Mouse (Mus musculus) C2C12 (cell line): ENCODE measurements around the gene Qpct.

Experiments used
- MAX ChIP-seq: IDR thresholded peaks from one replicate; pipeline ENCODE4 v1.6.1; 2011; ENCODE audit warnings: mild to moderate bottlenecking, control low read depth
- MYOG ChIP-seq: IDR thresholded peaks from one replicate; pipeline ENCODE4 v1.6.1; 2011; ENCODE audit not compliant: control insufficient read depth, insufficient read length; ENCODE audit errors: extremely low read depth

DNA sequence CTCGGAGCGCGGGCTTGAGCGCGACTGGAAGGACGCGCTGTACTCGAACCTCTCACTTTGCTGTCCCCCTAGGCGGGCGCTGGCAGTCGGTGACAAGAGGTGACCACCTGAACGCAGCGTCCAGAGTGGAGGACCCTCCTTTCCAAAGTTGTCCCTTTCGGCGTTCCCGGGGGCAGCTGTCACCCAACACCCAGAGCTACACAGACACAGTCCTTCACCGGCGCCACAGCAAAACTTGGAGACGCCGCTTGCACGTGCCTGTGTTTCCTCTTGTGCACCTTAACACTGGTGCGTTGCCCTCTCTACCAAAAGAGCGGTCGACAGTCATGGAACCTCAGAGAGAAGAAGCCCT is 30.7 kb upstream of the Qpct start:
- no peak for TF ChIP-seq MYOG
- no peak for TF ChIP-seq MAX
